Mouse (Mus musculus): Measurements from ENCODE around the gene Fthl17c. TPM values are rescaled to one million over a fixed set of nuclear protein-coding genes. Genes with fewer than 3 reads are reported as not detected.

The Fthl17c gene
- polyA plus RNA-seq (2012; ENCODE audit: low replicate concordance) = not detected in 2 replicates

GRCm38 (mm10) chrX:8976459-8976858 lies at the start of gene Fthl17c:
TSS of gene Fthl17c (minus strand) at chrX:8976559.

GRCm38 (mm10) chrX:8986655-8987054 lies 10.3 kb upstream of the Fthl17c start, which contains the start of gene Fthl17d:
TSS of gene Fthl17d (minus strand) at chrX:8986755.

DNA sequence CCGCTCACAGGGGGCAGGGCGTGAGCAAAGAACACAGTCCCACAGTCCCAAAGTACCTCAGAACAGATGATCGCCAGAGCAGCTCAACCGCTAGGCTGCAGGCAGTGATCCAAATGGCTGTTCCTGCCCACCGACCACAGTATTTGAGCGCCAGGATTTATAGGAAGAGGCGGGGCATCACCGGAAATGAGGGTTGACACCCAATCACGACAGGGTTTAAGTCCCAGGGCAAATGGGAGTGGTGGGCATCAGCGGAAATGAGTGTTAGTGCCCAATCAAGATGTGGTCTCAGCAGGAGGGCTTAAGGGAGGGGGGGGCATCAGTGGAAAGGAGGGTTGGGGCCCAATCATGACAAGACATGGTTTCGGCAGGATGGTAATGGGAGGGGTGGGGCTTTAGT lies 13.5 kb downstream of the Fthl17c start, which contains the start of gene Fthl17b:
Fthl17b (minus strand) TSS at position 101 of the 400 bp plus-strand sequence.

Other genes starting within 250 kb of the Fthl17c start
- gene Ssx9, start 228.1 kb downstream of the Fthl17c start, polyA plus RNA-seq (2012; ENCODE audit: low replicate concordance) = not detected in 2 replicates
- not detected in 2 replicates for gene Ssxb5, start 172.9 kb downstream of the Fthl17c start, polyA plus RNA-seq (2012; ENCODE audit: low replicate concordance)
- not detected in 2 replicates for gene Gm6592, start 132.6 kb downstream of the Fthl17c start, polyA plus RNA-seq (2012; ENCODE audit: low replicate concordance)
- not detected in 2 replicates for gene Gm5751, start 102.3 kb downstream of the Fthl17c start, polyA plus RNA-seq (2012; ENCODE audit: low replicate concordance)
- 3.0 and 6.9 TPM in 2 replicates for gene B630019K06Rik, start 84.2 kb downstream of the Fthl17c start, polyA plus RNA-seq (2012; ENCODE audit: low replicate concordance)
- gene Fthl17b, start 13.6 kb downstream of the Fthl17c start, polyA plus RNA-seq (2012; ENCODE audit: low replicate concordance) = not detected in 2 replicates
- gene Fthl17d, start 10.2 kb upstream of the Fthl17c start, polyA plus RNA-seq (2012; ENCODE audit: low replicate concordance) = not detected in 2 replicates
- gene Fthl17e, start 56.9 kb upstream of the Fthl17c start, polyA plus RNA-seq (2012; ENCODE audit: low replicate concordance) = not detected in 2 replicates
- gene Fthl17f, start 86.5 kb upstream of the Fthl17c start, polyA plus RNA-seq (2012; ENCODE audit: low replicate concordance) = not detected in 2 replicates
- gene 4930402K13Rik, start 128.0 kb upstream of the Fthl17c start, polyA plus RNA-seq (2012; ENCODE audit: low replicate concordance) = not detected in 2 replicates
- 0.39 and 1.5 TPM in 2 replicates for gene Lancl3, start 223.3 kb upstream of the Fthl17c start, polyA plus RNA-seq (2012; ENCODE audit: low replicate concordance)